Mouse (Mus musculus) heart, embryonic 14.5 days (tissue): ENCODE data around the gene Flt3. TPM values are rescaled to one million over a fixed set of nuclear protein-coding genes. Genes with fewer than 3 reads are reported as not detected.

Experiments
- ATAC-seq: fragments of 200-750 bp; cut with Nextera tagmentation; 2 replicates; pipeline ENCODE4 v1.8.0; 2017; ENCODE audit warnings: low read depth, moderate TSS enrichment; ENCODE audit not compliant: insufficient number of reproducible peaks, insufficient read depth, low FRiP score
- H3K27ac ChIP-seq, 2 experiments: fragments of 200-500 bp in 1 of 2; fragments of 300-500 bp in 1 of 2; sonication (generic) in 1 of 2; replicated peaks in 1 of 2; 2 replicates each; pipeline ENCODE4 v1.5.1; 2012 to 2014; ENCODE audit warnings: low read depth in 2 of 2, low read length in 2 of 2, control low read depth in 1 of 2, mild to moderate bottlenecking in 1 of 2, mixed read lengths in 1 of 2; ENCODE audit not compliant: control insufficient read depth in 1 of 2, insufficient read depth in 1 of 2
- H3K27me3 ChIP-seq: fragments of 300-500 bp; sonication (generic); 2 replicates; pipeline ENCODE4 v1.6.1; 2014; ENCODE audit warnings: mild to moderate bottlenecking, low read length, control low read depth; ENCODE audit not compliant: control insufficient read depth, insufficient read depth
- H3K36me3 ChIP-seq: fragments of 300-500 bp; sonication (generic); 2 replicates; pipeline ENCODE4 v1.6.1; 2014; ENCODE audit warnings: mild to moderate bottlenecking, control low read depth, low read length, mixed read lengths; ENCODE audit not compliant: control insufficient read depth, insufficient read depth
- H3K4me1 ChIP-seq, 2 experiments: fragments of 200-500 bp in 1 of 2; fragments of 300-500 bp in 1 of 2; sonication (generic) in 1 of 2; 2 replicates each; pipeline ENCODE4 v1.6.1; 2012 to 2014; ENCODE audit warnings: low read length in 2 of 2, control low read depth in 1 of 2, mixed read lengths in 1 of 2; ENCODE audit not compliant: control insufficient read depth in 2 of 2, insufficient read depth in 2 of 2
- H3K4me2 ChIP-seq: fragments of 300-500 bp; sonication (generic); 2 replicates; pipeline ENCODE4 v1.6.1; 2014; ENCODE audit warnings: mild to moderate bottlenecking, low read length
- H3K4me3 ChIP-seq, 2 experiments: fragments of 200-500 bp in 1 of 2; fragments of 300-500 bp in 1 of 2; sonication (generic) in 1 of 2; 2 replicates each; pipeline ENCODE4 v1.5.1; 2012 to 2014; ENCODE audit warnings: low read length in 2 of 2, mild to moderate bottlenecking in 2 of 2, control low read depth in 1 of 2, low read depth in 1 of 2, moderate library complexity in 1 of 2; ENCODE audit not compliant: control insufficient read depth in 1 of 2, insufficient read depth in 1 of 2
- H3K9ac ChIP-seq: fragments of 300-500 bp; sonication (generic); 2 replicates; pipeline ENCODE4 v1.6.1; 2014; ENCODE audit warnings: mild to moderate bottlenecking, low read length
- H3K9me3 ChIP-seq: fragments of 300-500 bp; sonication (generic); 2 replicates; pipeline ENCODE4 v1.6.1; 2016; ENCODE audit warnings: low read length, control low read depth; ENCODE audit not compliant: control insufficient read depth
- WGBS: fragments of 180-500 bp; shearing (Covaris S2); extraction: QIAGEN DNeasy Blood & Tissue Kit; methylation state at CpG from one replicate; pipeline ENCODE4 v1.1.7; 2014; 5-methylcytosine and 5-hydroxymethylcytosine counted together
- polyA plus RNA-seq: library from polyadenylated mRNA; unstranded; fragments of >200 nt; fragmentation: Nextera tagmentation; extraction: Ambion mirVana; gene quantifications from 2 replicates; pipeline ENCODE4 v1.2.1, GENCODE M21; 2014

Flt3 gene
- polyA plus RNA-seq, 1 experiment from 2014 or later: not detected

DNA sequence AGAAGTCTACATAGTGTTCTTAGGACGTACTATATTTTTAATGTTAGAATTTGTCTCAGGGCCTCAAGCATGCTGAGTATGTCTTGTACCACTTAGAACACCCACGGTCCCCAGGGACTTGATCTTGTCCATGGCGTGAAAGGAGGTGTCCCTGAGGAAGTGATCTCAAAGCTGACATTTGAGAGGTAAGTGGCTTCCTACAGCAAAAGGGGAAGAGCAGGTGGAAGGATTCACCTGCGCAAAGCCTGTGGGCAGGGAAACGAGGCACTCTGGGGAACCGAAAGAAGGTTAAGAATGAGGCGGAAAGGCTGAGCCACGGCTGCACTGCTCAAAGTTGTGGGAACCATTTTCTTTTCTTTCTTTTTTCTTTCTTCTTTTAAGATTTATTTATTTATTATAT is 48.4 kb downstream of the Flt3 start:
- 77% methylated on average over 8 of the region's 8 CpGs for WGBS
- Histone ChIP-seq H3K27ac (no peak overlapping the region), H3K9me3 (no peaks in the 10 kb centered on the region), H3K4me1 (no peaks in the 10 kb centered on the region), H3K9ac (no peak overlapping the region), H3K27me3 (no peaks in the 10 kb centered on the region), H3K4me3 (no peak overlapping the region), H3K36me3 (no peaks in the 10 kb centered on the region), H3K4me2 (no peak overlapping the region)
- ATAC-seq: no peak

GRCm38 (mm10) chr5:147345981-147346380 is 54.3 kb downstream of the Flt3 start:
- no peaks in the 10 kb centered on the region for H3K4me1 ChIP-seq
- no peak overlapping the region for H3K27ac ChIP-seq
- no peak overlapping the region for H3K4me2 ChIP-seq
- 57% methylated on average over 1 of the region's 1 CpGs for WGBS
- H3K4me3 ChIP-seq: no peak overlapping the region
- no peaks in the 10 kb centered on the region for H3K36me3 ChIP-seq
- no peak overlapping the region for H3K9ac ChIP-seq
- ATAC-seq: no peak
- H3K9me3 ChIP-seq: no peaks in the 10 kb centered on the region
- H3K27me3 ChIP-seq: no peaks in the 10 kb centered on the region

DNA sequence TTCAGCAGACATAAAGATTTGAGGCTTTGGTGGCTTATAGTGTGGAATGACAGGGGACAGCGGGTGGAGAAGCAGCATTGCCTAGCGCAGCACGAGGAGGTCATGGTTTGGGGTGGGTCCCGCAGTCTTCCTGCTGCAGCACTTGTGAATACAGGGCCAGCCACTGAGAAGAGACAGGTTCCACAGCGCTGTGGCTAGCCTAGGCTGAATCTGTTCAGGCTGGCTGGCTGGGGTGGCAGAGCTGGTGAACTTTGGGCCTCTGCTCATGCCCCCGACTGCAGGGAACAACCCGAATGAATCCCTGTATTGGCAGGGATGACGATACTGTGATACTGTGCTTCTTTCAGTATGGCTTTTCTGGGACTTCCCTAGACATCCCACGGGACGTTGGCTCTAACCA is 56.4 kb downstream of the Flt3 start:
- Histone ChIP-seq H3K36me3 (no peaks in the 10 kb centered on the region), H3K4me3 (no peak overlapping the region), H3K27me3 (no peaks in the 10 kb centered on the region), H3K9ac (no peak overlapping the region), H3K9me3 (no peaks in the 10 kb centered on the region), H3K4me1 (no peaks in the 10 kb centered on the region), H3K4me2 (no peak overlapping the region), H3K27ac (no peak overlapping the region)
- 86% methylated on average over 10 of the region's 10 CpGs for WGBS
- no peak for ATAC-seq

DNA sequence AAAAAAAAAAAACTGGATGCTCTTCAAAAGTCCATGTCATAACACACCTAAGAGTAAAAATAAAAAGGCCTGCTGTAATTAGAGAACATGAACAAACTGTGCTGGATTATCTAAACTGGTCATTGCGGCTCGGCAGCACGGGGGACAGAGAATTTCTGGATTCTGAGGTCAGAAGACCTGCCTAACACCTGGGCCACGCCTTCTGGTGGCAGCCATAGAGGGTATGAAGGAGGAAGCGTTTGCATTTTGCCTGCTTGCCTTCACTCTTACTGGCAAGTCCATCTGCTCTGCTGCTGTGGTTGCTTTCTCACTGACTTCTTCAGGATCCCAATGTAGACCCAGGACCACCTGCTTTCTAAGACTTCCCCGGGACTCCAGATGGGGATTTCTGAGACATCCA is 57.4 kb downstream of the Flt3 start:
- ATAC-seq: no peak
- Histone ChIP-seq H3K36me3 (no peaks in the 10 kb centered on the region), H3K4me3 (no peak overlapping the region), H3K4me2 (no peak overlapping the region), H3K4me1 (no peaks in the 10 kb centered on the region), H3K9ac (no peak overlapping the region), H3K9me3 (no peaks in the 10 kb centered on the region), H3K27ac (no peak overlapping the region), H3K27me3 (no peaks in the 10 kb centered on the region)
- WGBS: 85% methylated on average over 6 of the region's 6 CpGs

GRCm38 (mm10) chr5:147340741-147341414 is 59.4 kb downstream of the Flt3 start:
- H3K9me3 ChIP-seq: no peaks in the 10 kb centered on the region
- H3K9ac ChIP-seq: no peak overlapping the region
- WGBS: 58% methylated on average over 13 of the region's 13 CpGs
- no peak overlapping the region for H3K4me3 ChIP-seq
- H3K27ac ChIP-seq: no peak overlapping the region
- no peaks in the 10 kb centered on the region for H3K27me3 ChIP-seq
- ATAC-seq: no peak
- H3K36me3 ChIP-seq: no peaks in the 10 kb centered on the region
- H3K4me2 ChIP-seq: no peak overlapping the region
- H3K4me1 ChIP-seq: no peaks in the 10 kb centered on the region

GRCm38 (mm10) chr5:147339560-147339959 is 60.7 kb downstream of the Flt3 start:
- Histone ChIP-seq H3K36me3 (no peaks in the 10 kb centered on the region), H3K4me3 (no peak overlapping the region), H3K4me2 (no peak overlapping the region), H3K9me3 (no peaks in the 10 kb centered on the region), H3K27ac (no peak overlapping the region), H3K9ac (no peak overlapping the region), H3K27me3 (no peaks in the 10 kb centered on the region), H3K4me1 (no peaks in the 10 kb centered on the region)
- ATAC-seq: no peak
- 71% methylated on average over 11 of the region's 11 CpGs for WGBS

DNA sequence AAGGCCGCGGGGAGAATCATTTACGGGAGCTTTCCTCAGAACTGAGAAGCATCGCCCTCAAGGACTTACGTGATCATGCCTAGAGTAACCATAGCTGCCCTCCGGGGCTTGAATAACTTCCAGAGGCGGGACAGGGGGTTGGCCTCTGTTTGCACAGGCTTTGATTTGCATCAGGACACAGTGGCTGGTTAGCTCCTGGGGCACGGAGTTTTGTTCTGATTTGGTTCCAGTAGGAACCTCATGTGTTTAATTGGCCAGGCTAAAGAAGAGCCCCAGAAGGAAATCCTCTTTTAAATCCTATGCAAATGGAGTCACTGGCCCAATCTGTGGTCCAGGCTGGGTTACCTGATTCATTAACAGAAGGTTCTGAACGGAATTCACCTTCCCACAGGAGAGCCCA is 61.3 kb downstream of the Flt3 start:
- no peak for ATAC-seq

GRCm38 (mm10) chr5:147332711-147333110 is 67.6 kb downstream of the Flt3 start:
- ATAC-seq: no peak
- 28% methylated on average over 7 of the region's 7 CpGs for WGBS

More for the DNA sequence above, 61.3 kb downstream of the Flt3 start:
- WGBS: 69% methylated on average over 9 of the region's 9 CpGs
- H3K4me2 ChIP-seq: no peak overlapping the region
- H3K36me3 ChIP-seq: no peaks in the 10 kb centered on the region
- H3K27me3 ChIP-seq: no peaks in the 10 kb centered on the region
- H3K4me3 ChIP-seq: no peak overlapping the region
- no peak overlapping the region for H3K9ac ChIP-seq
- no peak overlapping the region for H3K27ac ChIP-seq
- H3K9me3 ChIP-seq: no peaks in the 10 kb centered on the region
- H3K4me1 ChIP-seq: no peaks in the 10 kb centered on the region

More at GRCm38 (mm10) chr5:147332711-147333110, 67.6 kb downstream of the Flt3 start:
- Histone ChIP-seq H3K9me3 (no peaks in the 10 kb centered on the region), H3K4me3 (no peak overlapping the region), H3K4me1 (no peaks in the 10 kb centered on the region), H3K36me3 (no peaks in the 10 kb centered on the region), H3K27me3 (no peaks in the 10 kb centered on the region), H3K9ac (no peak overlapping the region), H3K27ac (no peak overlapping the region), H3K4me2 (no peak overlapping the region)
